Mouse (Mus musculus) cerebellum, postnatal 36 days (tissue): ENCODE measurements around the gene Sva.

Experiments
- DNase-seq, 2 experiments: peaks; one replicate each; pipeline ENCODE4 v3.0.0; 2021 to 2022; ENCODE audit warnings: mixed read lengths in 2 of 2

Gene Sva

GRCm38 (mm10) chr6:42038094-42038493 is at the start of gene Sva:
TSS of gene Sva (plus strand) at chr6:42038394.
- no peak for DNase-seq
